Mouse (Mus musculus): ENCODE results near the gene Eefsec. TPM values are rescaled to one million over a fixed set of nuclear protein-coding genes. Genes with fewer than 3 reads are reported as not detected.

The Eefsec gene
- polyA plus RNA-seq, 1 experiment: 10.0 TPM

GRCm38 (mm10) chr6:88315295-88315694 is 131.0 kb downstream of the Eefsec start:
- H3K27ac ChIP-seq (ENCODE audit: insufficient read depth, low read depth, low read length): no peak overlapping the region
- TF ChIP-seq CTCF (IDR thresholded peaks at IDR 0.05; ENCODE audit: low read depth, low read length) (no peak), POLR2A (IDR thresholded peaks at IDR 0.05; ENCODE audit: borderline replicate concordance, low read depth, low read length) (no peak)
- no peaks in the 10 kb centered on the region for H3K4me1 ChIP-seq (ENCODE audit: control insufficient read depth, insufficient read depth, low read length)
- H3K4me3 ChIP-seq (ENCODE audit: insufficient read depth, low read length): no peak overlapping the region

- H3K27ac ChIP-seq (ENCODE audit: insufficient read depth, low read depth, low read length): no peak overlapping the region
- H3K4me3 ChIP-seq (ENCODE audit: insufficient read depth, low read length): no peak overlapping the region
- TF ChIP-seq POLR2A (IDR thresholded peaks at IDR 0.05; ENCODE audit: borderline replicate concordance, low read depth, low read length) (no peak), CTCF (IDR thresholded peaks at IDR 0.05; ENCODE audit: low read depth, low read length) (no peak)
- no peaks in the 10 kb centered on the region for H3K4me1 ChIP-seq (ENCODE audit: control insufficient read depth, insufficient read depth, low read length)
These were observed 132.4 kb downstream of the Eefsec start for GRCm38 (mm10) chr6:88313937-88314336.

GRCm38 (mm10) chr6:88311593-88311992 is 134.7 kb downstream of the Eefsec start:
- no peak overlapping the region for H3K4me3 ChIP-seq (ENCODE audit: insufficient read depth, low read length)
- H3K4me1 ChIP-seq (ENCODE audit: control insufficient read depth, insufficient read depth, low read length): peaks cover 9% of the 10 kb centered on the region
- H3K27ac ChIP-seq (ENCODE audit: insufficient read depth, low read depth, low read length): no peak overlapping the region
- no peak for TF ChIP-seq CTCF (IDR thresholded peaks at IDR 0.05; ENCODE audit: low read depth, low read length)
- TF ChIP-seq POLR2A (IDR thresholded peaks at IDR 0.05; ENCODE audit: borderline replicate concordance, low read depth, low read length): no peak

GRCm38 (mm10) chr6:88306100-88306746 is 140.1 kb downstream of the Eefsec start:
- peaks cover 19% of the 10 kb centered on the region for H3K4me1 ChIP-seq (ENCODE audit: control insufficient read depth, insufficient read depth, low read length)
- TF ChIP-seq POLR2A (IDR thresholded peaks at IDR 0.05; ENCODE audit: borderline replicate concordance, low read depth, low read length): no peak
- peak overlapping the region; percentile 41 for H3K27ac ChIP-seq (ENCODE audit: insufficient read depth, low read depth, low read length)
- H3K4me3 ChIP-seq (ENCODE audit: insufficient read depth, low read length): peak overlapping the region; percentile 38

GRCm38 (mm10) chr6:88301234-88301633 is 145.1 kb downstream of the Eefsec start:
- TF ChIP-seq CTCF (IDR thresholded peaks at IDR 0.05; ENCODE audit: low read depth, low read length) (no peak), POLR2A (IDR thresholded peaks at IDR 0.05; ENCODE audit: borderline replicate concordance, low read depth, low read length) (no peak)
- Histone ChIP-seq H3K4me1 (ENCODE audit: control insufficient read depth, insufficient read depth, low read length) (peaks cover 6% of the 10 kb centered on the region), H3K27ac (ENCODE audit: insufficient read depth, low read depth, low read length) (no peak overlapping the region), H3K4me3 (ENCODE audit: insufficient read depth, low read length) (no peak overlapping the region)

- TF ChIP-seq CTCF (IDR thresholded peaks at IDR 0.05; ENCODE audit: low read depth, low read length): no peak
- TF ChIP-seq POLR2A (IDR thresholded peaks at IDR 0.05; ENCODE audit: borderline replicate concordance, low read depth, low read length): no peak
- Histone ChIP-seq H3K4me1 (ENCODE audit: control insufficient read depth, insufficient read depth, low read length) (no peaks in the 10 kb centered on the region), H3K4me3 (ENCODE audit: insufficient read depth, low read length) (no peak overlapping the region), H3K27ac (ENCODE audit: insufficient read depth, low read depth, low read length) (no peak overlapping the region)
These were observed 146.8 kb downstream of the Eefsec start for GRCm38 (mm10) chr6:88299491-88299890.

- peaks cover 12% of the 10 kb centered on the region for H3K4me1 ChIP-seq (ENCODE audit: control insufficient read depth, insufficient read depth, low read length)
- no peak overlapping the region for H3K27ac ChIP-seq (ENCODE audit: insufficient read depth, low read depth, low read length)
- no peak overlapping the region for H3K4me3 ChIP-seq (ENCODE audit: insufficient read depth, low read length)
- TF ChIP-seq CTCF (IDR thresholded peaks at IDR 0.05; ENCODE audit: low read depth, low read length): no peak
- TF ChIP-seq POLR2A (IDR thresholded peaks at IDR 0.05; ENCODE audit: borderline replicate concordance, low read depth, low read length): no peak
These were observed 153.9 kb downstream of the Eefsec start for GRCm38 (mm10) chr6:88292274-88292909.

GRCm38 (mm10) chr6:88290129-88290766 is 156.1 kb downstream of the Eefsec start:
- Histone ChIP-seq H3K27ac (ENCODE audit: insufficient read depth, low read depth, low read length) (no peak overlapping the region), H3K4me1 (ENCODE audit: control insufficient read depth, insufficient read depth, low read length) (peaks cover 12% of the 10 kb centered on the region), H3K4me3 (ENCODE audit: insufficient read depth, low read length) (no peak overlapping the region)
- no peak for TF ChIP-seq POLR2A (IDR thresholded peaks at IDR 0.05; ENCODE audit: borderline replicate concordance, low read depth, low read length)
- TF ChIP-seq CTCF (IDR thresholded peaks at IDR 0.05; ENCODE audit: low read depth, low read length): no peak

GRCm38 (mm10) chr6:88278141-88278540 is 168.2 kb downstream of the Eefsec start:
- Histone ChIP-seq H3K4me1 (ENCODE audit: control insufficient read depth, insufficient read depth, low read length) (no peaks in the 10 kb centered on the region), H3K27ac (ENCODE audit: insufficient read depth, low read depth, low read length) (no peak overlapping the region), H3K4me3 (ENCODE audit: insufficient read depth, low read length) (no peak overlapping the region)
- TF ChIP-seq POLR2A (IDR thresholded peaks at IDR 0.05; ENCODE audit: borderline replicate concordance, low read depth, low read length): no peak

- H3K27ac ChIP-seq (ENCODE audit: insufficient read depth, low read depth, low read length): no peak overlapping the region
- no peak overlapping the region for H3K4me3 ChIP-seq (ENCODE audit: insufficient read depth, low read length)
- TF ChIP-seq POLR2A (IDR thresholded peaks at IDR 0.05; ENCODE audit: borderline replicate concordance, low read depth, low read length) (no peak), CTCF (IDR thresholded peaks at IDR 0.05; ENCODE audit: low read depth, low read length) (no peak)
- H3K4me1 ChIP-seq (ENCODE audit: control insufficient read depth, insufficient read depth, low read length): no peaks in the 10 kb centered on the region
These were observed 169.1 kb downstream of the Eefsec start for GRCm38 (mm10) chr6:88277242-88277641.

All from bone marrow macrophage, adult 2 months (primary cell).